Mouse (Mus musculus) heart, postnatal 25 days (tissue): ENCODE measurements at regions not wholly inside any gene's neighbourhood (a gene's known extent, or its start where the extent isn't known, plus 50 kb on each side); places are given as distances from the start of the nearest gene placed in this dataset.
"Not testable (repeated sequence)": the region's sequence is repeated elsewhere in the genome, so short reads cannot be mapped to it uniquely, and the experiment has no call there.

ENCODE experiments used
- DNase-seq: peaks from one replicate; pipeline ENCODE4 v3.0.0; 2022; ENCODE audit warnings: low spot score
- intact Hi-C: fragments of 180-260 bp; cut with DNase I; formaldehyde crosslinking; loops from one replicate; pipeline ENCODE4 v1.15.1; 2025

- no peak for DNase-seq
- intact Hi-C loops: loop anchor here (5.0 kb wide), 2 partner anchors 159 to 256 kb away; no protein-coding TSS in a partner anchor
These were observed 169.3 kb upstream of the Frmd6 start for GRCm38 (mm10) chr12:70655900-70656544.

GRCm38 (mm10) chr12:70656805-70657492, 168.4 kb upstream of the Frmd6 start:
- intact Hi-C loops: loop anchor here (5.0 kb wide), 2 partner anchors 160 to 255 kb away; no protein-coding TSS in a partner anchor

GRCm38 (mm10) chr12:70657493-70657810, 167.9 kb upstream of the Frmd6 start:
- DNase-seq: no peak
- intact Hi-C loops: loop anchor here (5.0 kb wide), 2 partner anchors 160 to 255 kb away; no protein-coding TSS in a partner anchor

More at GRCm38 (mm10) chr12:70656805-70657492, 168.4 kb upstream of the Frmd6 start:
- no peak for DNase-seq

GRCm38 (mm10) chr12:70658106-70658505, 167.2 kb upstream of the Frmd6 start:
- intact Hi-C loops: loop anchor here (5.0 kb wide), 2 partner anchors 161 to 254 kb away; no protein-coding TSS in a partner anchor
- DNase-seq: no peak

GRCm38 (mm10) chr12:70660388-70660787, 164.9 kb upstream of the Frmd6 start:
- DNase-seq: no peak
- intact Hi-C loops: no loop called here

GRCm38 (mm10) chr12:70668158-70668557, 157.2 kb upstream of the Frmd6 start:
- DNase-seq, intact Hi-C loops: not testable (repeated sequence)

GRCm38 (mm10) chr12:70672115-70672514, 153.2 kb upstream of the Frmd6 start:
- DNase-seq: no peak
- intact Hi-C loops: no loop called here

GRCm38 (mm10) chr12:70673188-70673587, 152.1 kb upstream of the Frmd6 start:
- no peak for DNase-seq
- intact Hi-C loops: no loop called here

GRCm38 (mm10) chr12:70674144-70674543, 151.2 kb upstream of the Frmd6 start:
- DNase-seq: no peak
- intact Hi-C loops: no loop called here

- no peak for DNase-seq
- intact Hi-C loops: no loop called here
These were observed 149.5 kb upstream of the Frmd6 start for GRCm38 (mm10) chr12:70675846-70676245.

GRCm38 (mm10) chr12:70679701-70680425, 145.5 kb upstream of the Frmd6 start:
- intact Hi-C loops: no loop called here
- peak; percentile 49 for DNase-seq

- intact Hi-C loops: no loop called here
- DNase-seq: no peak
These were observed 143.8 kb upstream of the Frmd6 start for GRCm38 (mm10) chr12:70681407-70681990.

GRCm38 (mm10) chr12:70684354-70684753, 141.0 kb upstream of the Frmd6 start:
- intact Hi-C loops: no loop called here
- no peak for DNase-seq

GRCm38 (mm10) chr12:70685432-70685831, 139.9 kb upstream of the Frmd6 start:
- intact Hi-C loops: no loop called here
- no peak for DNase-seq

GRCm38 (mm10) chr12:70686337-70686736, 139.0 kb upstream of the Frmd6 start:
- intact Hi-C loops: no loop called here
- DNase-seq: no peak

- no peak for DNase-seq
These were observed 138.3 kb upstream of the Frmd6 start for GRCm38 (mm10) chr12:70686971-70687370.

GRCm38 (mm10) chr12:70695162-70695561, 130.2 kb upstream of the Frmd6 start:
- peak; percentile 24 for DNase-seq
- intact Hi-C loops: no loop called here

More at GRCm38 (mm10) chr12:70686971-70687370, 138.3 kb upstream of the Frmd6 start:
- intact Hi-C loops: no loop called here

- no peak for DNase-seq
- intact Hi-C loops: no loop called here
These were observed 129.1 kb upstream of the Frmd6 start for GRCm38 (mm10) chr12:70696256-70696655.

GRCm38 (mm10) chr12:70698466-70698865, 126.8 kb upstream of the Frmd6 start:
- no peak for DNase-seq
- intact Hi-C loops: no loop called here

GRCm38 (mm10) chr12:70702473-70702872, 122.8 kb upstream of the Frmd6 start:
- DNase-seq: no peak
- intact Hi-C loops: no loop called here
